Mouse (Mus musculus): ENCODE data around the gene Zcchc4.

Zcchc4 gene

GRCm38 (mm10) chr5:52868918-52869703 lies 93.9 kb downstream of the Zcchc4 start:
- no peak for DNase-seq (ENCODE audit: extremely low read depth, low read depth, low spot score)

- DNase-seq (ENCODE audit: extremely low read depth, low read depth, low spot score), result no peak
Observed at GRCm38 (mm10) chr5:52871461-52871860, 96.3 kb downstream of the Zcchc4 start.

- no peak for DNase-seq (ENCODE audit: extremely low read depth, low read depth, low spot score)
Observed at GRCm38 (mm10) chr5:52871986-52872385, 96.8 kb downstream of the Zcchc4 start.

Measured in fat pad, adult 2 months (tissue).